Mouse (Mus musculus) heart, postnatal 25 days (tissue): ENCODE results near the gene Carmil2. TPM values are rescaled to one million over a fixed set of nuclear protein-coding genes. Genes with fewer than 3 reads are reported as not detected.

Experiments used
- DNase-seq: peaks from one replicate; pipeline ENCODE4 v3.0.0; 2022; ENCODE audit warnings: low spot score
- intact Hi-C: fragments of 180-260 bp; cut with DNase I; formaldehyde crosslinking; loops from one replicate; pipeline ENCODE4 v1.15.1; 2025
- total RNA-seq, 2 experiments: library from RNA; stranded (reverse); gene quantifications; 2 replicates each; pipeline ENCODE4 v1.2.3; 2021

Carmil2 gene
- under 1 TPM; 0.18 to 0.20 TPM for total RNA-seq

GRCm38 (mm10) chr8:105685796-105686308 is at the start of gene Carmil2:
Gene Carmil2 (plus strand): TSS chr8:105686274.
- no peak for DNase-seq
- intact Hi-C loops, result loop anchor here (5.0 kb wide), 2 partner anchors 49 to 119 kb away; partner anchors contain the start of genes Agrp, Atp6v0d1 and Ctcf

GRCm38 (mm10) chr8:105636963-105637510 is 49.0 kb upstream of the Carmil2 start, which contains the start of gene Agrp:
Gene Agrp (minus strand): TSS chr8:105637393.
- intact Hi-C loops, result loop anchor here (2.0 to 5.0 kb wide), 2 partner anchors 40 to 50 kb away; partner anchors contain the start of gene Carmil2
- no peak for DNase-seq

- intact Hi-C loops, result loop anchor here (2.0 to 5.0 kb wide), 2 partner anchors 41 to 50 kb away; partner anchors contain the start of gene Carmil2
These were observed 48.5 kb upstream of the Carmil2 start for GRCm38 (mm10) chr8:105637601-105638041.

GRCm38 (mm10) chr8:105638510-105638909 is 47.6 kb upstream of the Carmil2 start:
- no peak for DNase-seq
- intact Hi-C loops, result loop anchor here (5.0 kb wide), 1 partner anchor 49 kb away; the partner anchor contains the start of gene Carmil2

More at GRCm38 (mm10) chr8:105637601-105638041, 48.5 kb upstream of the Carmil2 start:
- DNase-seq, result no peak

- no peak for DNase-seq
- intact Hi-C loops, result loop anchor here (5.0 kb wide), 1 partner anchor 47 kb away; the partner anchor contains the start of gene Carmil2
These were observed 46.2 kb upstream of the Carmil2 start for GRCm38 (mm10) chr8:105639835-105640234.

- DNase-seq, result no peak
These were observed 45.6 kb upstream of the Carmil2 start for GRCm38 (mm10) chr8:105640511-105640910.

GRCm38 (mm10) chr8:105645205-105645604 is 40.9 kb upstream of the Carmil2 start:
- intact Hi-C loops, result no loop called here
- DNase-seq, result no peak

More at GRCm38 (mm10) chr8:105640511-105640910, 45.6 kb upstream of the Carmil2 start:
- intact Hi-C loops, result no loop called here

- intact Hi-C loops, result no loop called here
- no peak for DNase-seq
These were observed 37.1 kb upstream of the Carmil2 start for GRCm38 (mm10) chr8:105648929-105649328.

GRCm38 (mm10) chr8:105657641-105658040 is 28.4 kb upstream of the Carmil2 start:
- no peak for DNase-seq
- intact Hi-C loops, result no loop called here

GRCm38 (mm10) chr8:105661167-105661566 is 24.9 kb upstream of the Carmil2 start:
- intact Hi-C loops, result no loop called here
- no peak for DNase-seq

- DNase-seq, result no peak
- intact Hi-C loops, result no loop called here
These were observed 8.2 kb upstream of the Carmil2 start for GRCm38 (mm10) chr8:105677891-105678290.

GRCm38 (mm10) chr8:105685325-105685724 is 749 bp upstream of the Carmil2 start:
- intact Hi-C loops, result loop anchor here (5.0 kb wide), 2 partner anchors 48 to 118 kb away; partner anchors contain the start of genes Agrp, Atp6v0d1 and Ctcf
- no peak for DNase-seq

GRCm38 (mm10) chr8:105686551-105686950 is 477 bp downstream of the Carmil2 start:
- DNase-seq, result no peak
- intact Hi-C loops, result loop anchor here (5.0 kb wide), 2 partner anchors 49 to 119 kb away; partner anchors contain the start of genes Agrp, Atp6v0d1 and Ctcf

GRCm38 (mm10) chr8:105687512-105687911 is 1.4 kb downstream of the Carmil2 start:
- intact Hi-C loops, result loop anchor here (5.0 kb wide), 2 partner anchors 50 to 120 kb away; partner anchors contain the start of genes Agrp, Atp6v0d1 and Ctcf
- no peak for DNase-seq

GRCm38 (mm10) chr8:105688242-105688752 is 2.2 kb downstream of the Carmil2 start:
- intact Hi-C loops, result loop anchor here (5.0 kb wide), 2 partner anchors 51 to 121 kb away; partner anchors contain the start of genes Agrp, Atp6v0d1 and Ctcf
- DNase-seq, result no peak

- intact Hi-C loops, result loop anchor here (5.0 kb wide), 2 partner anchors 52 to 122 kb away; partner anchors contain the start of genes Agrp, Atp6v0d1 and Ctcf
- no peak for DNase-seq
These were observed 3.3 kb downstream of the Carmil2 start for GRCm38 (mm10) chr8:105689256-105689982.

GRCm38 (mm10) chr8:105689983-105690360 is 3.9 kb downstream of the Carmil2 start:
- intact Hi-C loops, result loop anchor here (5.0 kb wide), 2 partner anchors 53 to 123 kb away; partner anchors contain the start of genes Agrp, Atp6v0d1 and Ctcf

GRCm38 (mm10) chr8:105690978-105691377 is 4.9 kb downstream of the Carmil2 start:
- DNase-seq, result no peak
- intact Hi-C loops, result no loop called here

More at GRCm38 (mm10) chr8:105689983-105690360, 3.9 kb downstream of the Carmil2 start:
- DNase-seq, result no peak

- intact Hi-C loops, result no loop called here
- no peak for DNase-seq
These were observed 6.5 kb downstream of the Carmil2 start for GRCm38 (mm10) chr8:105692449-105693182.
